Mouse (Mus musculus): ENCODE data around the gene Hecw2. TPM values are rescaled to one million over a fixed set of nuclear protein-coding genes. Genes with fewer than 3 reads are reported as not detected.
A peak's percentile ranks its signal among the peaks of the same experiment; 100 is the strongest.

Hecw2 gene
- polyA plus RNA-seq, 1 experiment from 2014 or later: 4.8 TPM

- TF ChIP-seq CTCF (IDR thresholded peaks at IDR 0.05): no peak
- no peak for TF ChIP-seq EP300 (IDR thresholded peaks at IDR 0.05)
- 43% methylated on average over 3 of the region's 3 CpGs for WGBS
- Histone ChIP-seq H3K4me2 (replicated peaks; ENCODE audit: low read depth, low read length) (no peak overlapping the region), H3K9me3 (ENCODE audit: low read length) (no peaks in the 10 kb centered on the region), H3K4me3 (ENCODE audit: low read depth, low read length) (no peak overlapping the region), H3K9ac (replicated peaks; ENCODE audit: low read depth) (no peak overlapping the region), H3K27ac (ENCODE audit: low read length) (no peak overlapping the region), H3K4me1 (ENCODE audit: insufficient read depth, low read depth, low read length) (no peaks in the 10 kb centered on the region), H3K36me3 (ENCODE audit: insufficient read depth, low read length) (no peaks in the 10 kb centered on the region), H3K27me3 (replicated peaks; ENCODE audit: insufficient read depth, low read length) (no peaks in the 10 kb centered on the region)
- peak; percentile 67 for DNase-seq (ENCODE audit: low spot score)
- no peak; the same call in 1 of the 2 replicates for ATAC-seq
Observed at GRCm38 (mm10) chr1:53818072-53818862, 376.7 kb downstream of the Hecw2 start.

GRCm38 (mm10) chr1:53816353-53816752 lies 378.6 kb downstream of the Hecw2 start:
- Histone ChIP-seq H3K36me3 (ENCODE audit: insufficient read depth, low read length) (no peaks in the 10 kb centered on the region), H3K9me3 (ENCODE audit: low read length) (no peaks in the 10 kb centered on the region), H3K4me1 (ENCODE audit: insufficient read depth, low read depth, low read length) (no peaks in the 10 kb centered on the region), H3K27ac (ENCODE audit: low read length) (no peak overlapping the region), H3K9ac (replicated peaks; ENCODE audit: low read depth) (no peak overlapping the region), H3K4me2 (replicated peaks; ENCODE audit: low read depth, low read length) (no peak overlapping the region), H3K4me3 (ENCODE audit: low read depth, low read length) (no peak overlapping the region), H3K27me3 (replicated peaks; ENCODE audit: insufficient read depth, low read length) (no peaks in the 10 kb centered on the region)
- DNase-seq (ENCODE audit: low spot score): peak; percentile 14
- no peak for ATAC-seq
- 77% methylated on average over 2 of the region's 2 CpGs for WGBS
- TF ChIP-seq CTCF (IDR thresholded peaks at IDR 0.05) (no peak), EP300 (IDR thresholded peaks at IDR 0.05) (no peak)

- no peaks in the 10 kb centered on the region for H3K36me3 ChIP-seq (ENCODE audit: insufficient read depth, low read length)
- no peak overlapping the region for H3K4me2 ChIP-seq (replicated peaks; ENCODE audit: low read depth, low read length)
- WGBS: 46% methylated on average over 2 of the region's 2 CpGs
- no peak for TF ChIP-seq CTCF (IDR thresholded peaks at IDR 0.05)
- no peak for TF ChIP-seq EP300 (IDR thresholded peaks at IDR 0.05)
- no peak for DNase-seq (ENCODE audit: low spot score)
- H3K9me3 ChIP-seq (ENCODE audit: low read length): no peaks in the 10 kb centered on the region
- H3K4me3 ChIP-seq (ENCODE audit: low read depth, low read length): no peak overlapping the region
- no peaks in the 10 kb centered on the region for H3K27me3 ChIP-seq (replicated peaks; ENCODE audit: insufficient read depth, low read length)
- H3K4me1 ChIP-seq (ENCODE audit: insufficient read depth, low read depth, low read length): no peaks in the 10 kb centered on the region
- no peak overlapping the region for H3K9ac ChIP-seq (replicated peaks; ENCODE audit: low read depth)
- H3K27ac ChIP-seq (ENCODE audit: low read length): no peak overlapping the region
- ATAC-seq: no peak
Observed at GRCm38 (mm10) chr1:53814077-53814705, 380.8 kb downstream of the Hecw2 start.

- Histone ChIP-seq H3K36me3 (ENCODE audit: insufficient read depth, low read length) (no peaks in the 10 kb centered on the region), H3K27me3 (replicated peaks; ENCODE audit: insufficient read depth, low read length) (no peaks in the 10 kb centered on the region), H3K4me3 (ENCODE audit: low read depth, low read length) (no peak overlapping the region), H3K27ac (ENCODE audit: low read length) (no peak overlapping the region), H3K9me3 (ENCODE audit: low read length) (no peaks in the 10 kb centered on the region), H3K4me1 (ENCODE audit: insufficient read depth, low read depth, low read length) (no peaks in the 10 kb centered on the region), H3K9ac (replicated peaks; ENCODE audit: low read depth) (no peak overlapping the region), H3K4me2 (replicated peaks; ENCODE audit: low read depth, low read length) (no peak overlapping the region)
- DNase-seq (ENCODE audit: low spot score): no peak
- no peak for ATAC-seq
- 87% methylated on average over 4 of the region's 4 CpGs for WGBS
- no peak for TF ChIP-seq CTCF (IDR thresholded peaks at IDR 0.05)
- TF ChIP-seq EP300 (IDR thresholded peaks at IDR 0.05): no peak
Observed at GRCm38 (mm10) chr1:53811919-53812318, 383.0 kb downstream of the Hecw2 start.

GRCm38 (mm10) chr1:53808229-53808628 lies 386.7 kb downstream of the Hecw2 start:
- Histone ChIP-seq H3K9ac (replicated peaks; ENCODE audit: low read depth) (no peak overlapping the region), H3K27ac (ENCODE audit: low read length) (no peak overlapping the region), H3K4me1 (ENCODE audit: insufficient read depth, low read depth, low read length) (no peaks in the 10 kb centered on the region), H3K27me3 (replicated peaks; ENCODE audit: insufficient read depth, low read length) (no peaks in the 10 kb centered on the region), H3K36me3 (ENCODE audit: insufficient read depth, low read length) (no peaks in the 10 kb centered on the region), H3K9me3 (ENCODE audit: low read length) (no peaks in the 10 kb centered on the region), H3K4me2 (replicated peaks; ENCODE audit: low read depth, low read length) (no peak overlapping the region), H3K4me3 (ENCODE audit: low read depth, low read length) (no peak overlapping the region)
- ATAC-seq: no peak
- no peak for DNase-seq (ENCODE audit: low spot score)
- 70% methylated on average over 2 of the region's 2 CpGs for WGBS
- TF ChIP-seq EP300 (IDR thresholded peaks at IDR 0.05): no peak
- TF ChIP-seq CTCF (IDR thresholded peaks at IDR 0.05): no peak

- no peak overlapping the region for H3K27ac ChIP-seq (ENCODE audit: low read length)
- WGBS: 39% methylated on average over 3 of the region's 3 CpGs
Observed at GRCm38 (mm10) chr1:53797811-53798210, 397.2 kb downstream of the Hecw2 start.

More at GRCm38 (mm10) chr1:53797811-53798210, 397.2 kb downstream of the Hecw2 start:
- Histone ChIP-seq H3K36me3 (ENCODE audit: insufficient read depth, low read length) (no peaks in the 10 kb centered on the region), H3K4me1 (ENCODE audit: insufficient read depth, low read depth, low read length) (no peaks in the 10 kb centered on the region), H3K9ac (replicated peaks; ENCODE audit: low read depth) (no peak overlapping the region), H3K4me2 (replicated peaks; ENCODE audit: low read depth, low read length) (no peak overlapping the region), H3K9me3 (ENCODE audit: low read length) (no peaks in the 10 kb centered on the region), H3K27me3 (replicated peaks; ENCODE audit: insufficient read depth, low read length) (no peaks in the 10 kb centered on the region), H3K4me3 (ENCODE audit: low read depth, low read length) (no peak overlapping the region)
- DNase-seq (ENCODE audit: low spot score) (no peak), ATAC-seq (no peak)
- TF ChIP-seq CTCF (IDR thresholded peaks at IDR 0.05): no peak
- no peak for TF ChIP-seq EP300 (IDR thresholded peaks at IDR 0.05)
